Mouse (Mus musculus) neutrophil, adult 5-6 weeks (primary cell): ENCODE data around the gene Elfn2. TPM values are rescaled to one million over a fixed set of nuclear protein-coding genes. Genes with fewer than 3 reads are reported as not detected.

Experiments used
- ATAC-seq: fragments of 151-379, 151-347 bp; 2 replicates; pipeline ENCODE4 v1.8.0; 2017; ENCODE audit warnings: mild to moderate bottlenecking, moderate TSS enrichment; ENCODE audit not compliant: insufficient number of reproducible peaks, poor library complexity, low FRiP score, severe bottlenecking; ENCODE audit errors: extremely low read depth
- total RNA-seq: library from RNA; stranded (forward); fragments of 200-1000 nt; gene quantifications from 2 replicates; pipeline ENCODE4 v1.2.3, GENCODE M21; 2017

Gene Elfn2
- total RNA-seq, 1 experiment from 2014 or later, result not detected

DNA sequence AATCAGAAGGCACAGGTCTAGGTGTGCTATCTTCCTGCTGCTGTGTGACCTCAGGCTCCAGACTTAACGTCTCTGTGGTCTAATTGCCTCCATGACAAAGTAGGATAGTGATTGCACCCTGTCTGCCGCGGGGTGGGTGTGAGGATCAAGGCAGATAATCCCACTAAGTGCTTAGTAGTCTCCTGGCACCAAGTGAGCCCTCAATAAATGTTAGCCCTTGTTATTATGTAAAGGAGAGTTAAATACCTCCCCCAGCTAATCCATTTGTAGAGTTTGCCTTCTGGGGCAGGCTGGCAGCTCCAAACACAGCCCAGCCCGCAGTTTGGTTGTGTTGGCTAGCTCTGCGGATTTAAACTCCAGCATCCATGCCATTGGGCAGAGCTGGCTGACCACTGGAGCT, 22.8 kb downstream of the Elfn2 start:
- no peak for ATAC-seq

DNA sequence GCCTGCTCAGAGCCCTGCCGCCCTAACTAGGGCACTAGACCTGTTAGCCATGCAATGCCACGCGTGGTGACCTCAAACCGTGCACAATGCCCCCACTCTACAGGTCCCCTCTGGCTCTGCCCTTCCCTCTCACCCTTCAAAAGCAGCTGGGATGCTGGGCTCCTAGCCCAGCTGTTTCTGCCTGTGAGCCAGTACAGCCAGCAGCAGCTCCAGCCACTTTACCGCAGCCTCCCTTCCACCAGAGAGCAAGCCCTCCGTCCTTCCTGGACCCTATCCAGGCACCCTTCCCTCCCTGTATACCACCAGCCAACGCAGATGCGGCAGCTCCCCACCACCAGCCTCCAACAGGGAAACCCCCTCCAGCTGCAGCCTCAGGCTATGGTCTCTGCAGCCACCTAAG, 26.1 kb downstream of the Elfn2 start:
- ATAC-seq, result no peak

DNA sequence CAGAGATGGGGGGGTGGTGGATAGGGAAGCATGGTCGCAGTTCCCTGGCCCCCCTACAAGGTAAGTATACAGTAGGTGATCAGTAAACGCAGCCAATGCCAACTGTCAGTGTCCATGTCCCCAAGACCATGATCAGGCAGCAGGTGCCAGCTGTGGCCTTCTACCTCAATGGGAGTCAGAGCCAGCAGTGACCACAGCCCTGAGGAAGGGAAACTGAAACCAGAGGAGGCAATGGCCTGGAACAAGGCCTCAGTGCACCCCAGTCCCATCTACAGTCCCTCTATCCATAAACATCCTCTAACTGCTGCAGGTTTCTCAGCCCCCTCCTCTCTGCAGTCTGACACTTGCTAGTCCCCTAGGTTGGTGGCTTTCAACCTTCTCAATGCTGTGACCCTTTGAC, 27.9 kb downstream of the Elfn2 start:
- ATAC-seq, result peak; percentile 33; the same call in 1 of the 2 replicates

DNA sequence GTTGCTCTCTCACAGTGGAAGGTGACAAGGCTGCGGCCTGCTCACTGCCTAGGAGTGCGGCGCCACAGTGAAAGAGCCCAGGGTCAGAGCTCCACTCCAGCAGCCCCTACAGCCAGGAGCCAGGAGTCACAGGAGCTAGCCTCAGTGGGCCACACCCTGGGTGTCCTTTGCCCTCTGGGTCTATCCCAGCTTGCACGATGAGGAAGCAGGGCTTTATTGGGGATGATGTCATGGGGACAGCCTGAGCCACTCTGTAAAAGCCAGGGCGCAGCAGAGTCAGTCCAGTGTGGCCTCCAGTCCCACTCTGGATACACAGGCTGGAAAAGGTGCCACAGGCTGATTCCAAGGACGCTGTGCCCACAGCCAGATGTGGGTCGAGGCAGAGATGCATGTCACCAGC, 31.7 kb downstream of the Elfn2 start:
- no peak for ATAC-seq

DNA sequence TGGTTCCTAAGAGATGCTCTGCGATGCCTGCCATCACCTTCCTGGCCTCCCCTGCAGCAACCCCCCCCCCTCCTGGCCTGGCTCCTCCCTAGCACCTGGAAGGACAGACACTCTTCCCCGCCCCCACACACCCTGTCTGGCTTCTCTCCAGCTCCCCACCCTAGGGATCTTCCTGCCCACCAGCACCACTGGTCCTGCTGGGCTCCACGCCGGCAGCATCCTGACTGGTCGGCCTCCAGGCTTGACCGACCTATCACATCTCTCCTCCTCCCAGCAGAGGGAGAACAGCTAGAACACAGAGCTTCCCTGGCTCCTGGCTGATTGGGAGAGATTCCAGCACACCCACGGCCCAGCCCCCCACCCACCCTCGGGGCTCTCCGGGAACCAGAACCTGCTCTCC, 34.5 kb downstream of the Elfn2 start:
- no peak for ATAC-seq

DNA sequence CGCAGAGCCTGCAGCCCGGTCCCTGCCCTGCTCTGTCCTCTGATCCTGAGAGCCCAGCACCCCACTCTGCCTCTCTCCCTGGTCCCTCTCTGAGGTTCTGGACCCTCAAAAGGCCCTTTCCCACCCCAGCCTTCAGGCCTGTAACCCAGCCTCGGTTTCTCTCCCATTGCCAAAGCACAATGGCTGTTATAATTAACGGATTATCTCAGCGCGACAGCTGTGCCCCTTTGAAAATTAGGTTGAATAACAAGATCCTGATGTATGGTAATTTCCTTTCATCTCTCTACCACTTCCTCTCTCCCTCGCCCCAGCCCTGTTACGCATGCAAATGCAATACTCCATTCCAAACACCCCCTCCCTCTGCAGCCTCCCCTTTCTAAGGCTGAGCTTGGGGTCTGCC, 35.1 kb downstream of the Elfn2 start:
- ATAC-seq, result no peak

DNA sequence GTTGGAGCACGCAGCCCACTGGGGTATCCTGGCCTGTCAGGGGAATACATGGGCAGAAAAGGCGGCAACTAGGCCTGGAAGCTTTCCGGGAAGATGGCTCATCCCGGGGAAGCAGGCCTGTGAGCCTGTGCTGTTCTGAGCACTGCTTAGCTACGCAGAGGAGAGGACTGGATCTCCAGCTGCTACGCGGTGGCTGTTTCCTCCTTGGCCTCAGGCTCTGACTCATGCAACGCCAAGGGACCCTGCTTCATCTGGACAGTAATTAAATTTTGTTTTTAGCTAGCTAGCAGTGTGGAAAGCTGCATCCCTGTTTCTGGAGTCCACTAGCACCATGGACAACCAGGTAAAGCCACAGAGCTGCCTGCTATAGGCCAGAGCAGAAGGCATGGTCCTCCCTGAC, 36.8 kb downstream of the Elfn2 start:
- no peak for ATAC-seq

DNA sequence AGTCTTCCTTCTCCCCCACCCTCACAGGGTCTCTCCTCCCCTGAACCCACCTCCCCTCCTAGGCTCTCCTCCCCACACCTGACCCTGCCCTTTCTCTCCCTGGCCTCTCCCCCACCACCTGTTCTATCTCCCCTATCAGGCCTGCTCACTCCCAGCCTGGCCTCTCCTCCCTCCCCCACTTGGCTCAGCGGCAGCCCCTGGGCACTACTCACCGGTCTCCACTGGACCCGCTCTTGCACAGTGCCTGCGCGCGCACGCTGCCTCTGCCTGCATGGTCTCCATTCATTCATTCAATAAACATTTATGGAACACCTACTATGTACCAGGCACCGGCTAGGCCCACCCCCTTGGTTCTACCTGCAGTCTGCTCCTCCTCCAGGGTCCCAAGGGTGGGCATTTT, 37.3 kb downstream of the Elfn2 start:
- ATAC-seq, result no peak

DNA sequence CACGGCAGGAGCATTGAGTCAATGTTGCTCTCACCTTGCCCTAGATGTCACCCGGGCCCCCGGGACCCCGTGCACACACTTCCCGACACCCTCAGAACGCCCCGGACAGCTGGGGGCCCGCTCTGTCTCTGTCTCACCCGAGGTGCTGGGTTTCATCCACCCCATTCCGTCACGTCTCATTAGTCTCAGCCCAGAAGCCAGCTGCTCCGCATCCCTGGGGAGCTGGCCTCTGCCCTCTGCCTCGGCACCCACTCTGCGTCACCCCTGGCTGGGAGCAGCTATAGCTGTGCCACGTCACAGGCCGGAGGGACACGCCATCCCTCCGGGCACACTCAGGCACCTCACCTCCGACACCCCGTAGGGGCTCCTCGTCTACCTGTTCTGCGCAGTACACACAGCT, 38.3 kb downstream of the Elfn2 start:
- ATAC-seq, result no peak

DNA sequence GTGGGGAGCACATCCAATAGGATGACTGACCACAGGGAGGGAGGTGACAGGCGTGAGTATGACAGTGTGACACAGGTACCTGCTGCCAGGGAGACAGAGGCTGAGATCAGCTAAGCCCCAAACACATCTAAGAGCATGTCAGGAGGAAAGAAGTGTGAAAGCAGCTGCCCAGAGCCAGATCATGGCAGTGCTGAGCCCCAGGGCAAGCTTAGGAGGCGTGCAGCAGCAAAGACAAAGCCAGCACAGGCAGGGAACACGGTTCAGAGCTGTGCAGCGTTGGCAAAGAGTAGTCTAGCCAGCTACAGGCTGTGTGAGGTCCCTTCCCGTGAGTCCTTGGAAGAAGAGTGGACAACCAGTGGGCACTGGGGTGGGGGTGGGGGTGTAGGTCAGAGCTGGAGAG, 40.9 kb downstream of the Elfn2 start:
- no peak for ATAC-seq

DNA sequence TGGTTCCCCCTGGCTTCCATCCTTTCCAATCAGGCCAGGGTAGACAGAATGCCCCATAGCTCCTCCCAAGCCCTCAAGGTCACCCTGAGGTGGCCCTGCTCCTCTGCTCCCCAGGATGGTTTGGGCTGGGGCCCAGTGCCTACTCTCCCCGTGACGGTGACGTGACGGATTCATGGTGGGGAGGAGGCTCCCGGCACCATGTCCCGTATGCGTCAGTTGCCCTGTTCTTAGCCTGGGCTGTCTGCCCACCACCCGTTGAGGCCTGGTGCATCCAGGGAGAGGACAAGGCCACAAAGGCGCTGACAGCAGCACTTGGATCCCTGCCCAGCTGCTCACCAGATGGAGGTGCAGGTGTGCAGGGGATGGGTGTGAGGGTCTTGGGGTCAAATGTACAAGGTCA, 41.6 kb downstream of the Elfn2 start:
- no peak for ATAC-seq

DNA sequence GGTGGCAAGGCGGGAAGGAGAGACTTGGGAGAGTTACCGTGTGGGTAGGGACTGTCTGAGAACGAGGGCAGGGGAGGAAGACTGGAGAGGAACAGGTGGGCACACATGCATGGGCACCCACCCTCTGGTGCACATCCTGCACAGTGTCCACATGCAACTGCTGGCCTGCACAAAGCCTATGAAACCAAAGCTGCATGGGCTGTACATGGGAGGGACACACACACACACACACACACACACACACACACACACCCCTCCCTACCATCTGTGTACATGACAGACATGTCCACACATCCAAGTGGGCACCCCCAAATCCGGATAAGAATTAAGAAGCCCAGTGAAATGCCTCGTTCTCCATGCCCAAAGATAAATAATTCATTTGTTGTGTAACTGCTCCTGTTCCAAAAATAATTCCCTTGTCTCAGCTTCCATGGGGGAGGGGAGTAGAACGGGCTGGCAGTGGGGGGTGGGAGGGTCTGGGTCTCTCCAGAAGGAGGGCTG, 43.6 kb downstream of the Elfn2 start:
- ATAC-seq, result no peak

DNA sequence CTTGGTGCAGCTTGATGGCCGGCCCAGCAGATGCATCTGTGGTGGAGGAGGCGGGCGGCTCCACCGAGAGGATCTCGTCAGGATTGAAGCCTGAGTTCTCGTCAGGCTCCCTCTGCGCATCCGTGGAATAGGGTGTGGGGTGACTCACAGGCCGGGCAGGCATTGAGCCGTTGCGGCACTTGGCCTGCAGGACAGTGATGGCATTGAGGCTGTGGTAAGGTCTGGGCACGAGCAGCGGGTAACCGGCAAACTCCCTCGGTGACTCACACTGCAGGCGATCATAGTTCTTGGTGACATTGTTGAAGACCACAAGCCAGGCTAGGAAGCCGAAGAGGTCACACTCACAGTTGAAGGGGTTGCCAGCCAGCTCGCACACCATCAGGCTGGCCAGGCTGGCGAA, 45.1 kb downstream of the Elfn2 start:
- ATAC-seq, result no peak

DNA sequence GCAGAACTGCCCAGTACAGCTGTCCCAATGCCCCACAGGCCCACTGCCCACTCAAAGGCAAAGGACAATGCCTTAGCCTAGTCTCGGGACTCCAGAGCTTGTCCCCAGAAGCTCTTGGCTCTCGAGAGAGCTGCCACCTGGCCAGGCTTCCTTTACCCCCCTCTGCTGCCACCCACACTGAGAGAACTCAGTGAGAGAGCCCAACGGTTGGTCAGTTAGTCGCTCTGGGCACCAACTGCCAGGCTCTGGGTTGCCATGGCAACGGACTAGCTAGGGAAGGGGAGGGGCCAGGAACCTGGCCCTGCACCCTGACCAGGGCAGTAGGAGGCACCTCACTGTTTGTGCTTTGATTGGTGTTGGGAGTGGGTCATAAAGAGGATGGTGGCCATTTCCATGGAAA, 48.2 kb downstream of the Elfn2 start:
- no peak for ATAC-seq

DNA sequence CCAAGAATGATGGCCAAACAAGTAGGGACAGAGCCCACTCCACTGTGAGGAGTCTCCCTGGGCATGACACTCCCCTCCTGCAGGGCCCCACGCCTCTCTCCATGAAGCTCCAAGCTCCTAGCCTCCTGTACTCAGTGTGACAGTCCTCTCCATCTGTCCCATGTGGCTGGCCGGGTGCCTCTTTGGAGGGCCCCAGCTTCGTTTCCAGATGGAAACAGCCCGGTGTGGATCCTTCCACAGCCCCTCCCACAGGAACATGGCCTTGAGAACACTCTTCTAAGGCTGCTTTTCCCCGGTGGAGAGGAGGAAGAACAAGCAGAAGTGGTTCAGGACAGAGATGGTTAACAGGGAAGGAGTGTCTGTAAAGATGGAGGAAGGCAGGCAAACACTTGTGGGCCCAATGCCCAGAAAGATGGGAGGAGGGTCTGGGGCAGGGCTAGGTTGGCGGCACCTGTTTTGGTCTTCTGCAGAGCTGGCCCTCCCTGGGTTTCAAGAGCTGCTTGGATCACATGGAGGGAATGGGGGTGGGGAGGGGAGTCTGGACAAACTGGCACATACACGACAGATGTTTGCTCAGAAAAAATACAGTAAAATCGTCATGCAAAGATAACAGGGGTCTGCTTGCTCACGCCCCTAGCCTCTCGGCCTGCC, 49.2 kb downstream of the Elfn2 start:
- no peak for ATAC-seq

DNA sequence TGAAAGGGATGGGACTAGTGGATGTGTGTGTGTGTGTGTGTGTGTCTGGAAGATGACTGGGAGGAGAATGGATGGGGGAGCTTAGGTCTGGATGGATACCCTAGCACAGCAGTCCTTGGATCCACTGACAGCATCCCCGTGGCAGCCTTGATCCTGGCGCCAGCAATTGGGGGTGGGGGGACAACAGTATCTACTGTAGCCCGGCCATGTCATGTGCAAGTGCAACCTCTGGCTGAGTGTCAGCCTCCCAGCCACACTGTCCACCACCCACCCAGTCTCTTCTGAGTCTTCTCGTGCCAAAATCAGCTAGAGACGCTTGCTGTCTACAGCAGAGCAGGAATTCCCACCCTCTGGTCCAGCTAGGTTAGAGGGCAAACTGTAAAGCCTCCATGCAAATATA, 54.3 kb downstream of the Elfn2 start:
- ATAC-seq, result no peak

DNA sequence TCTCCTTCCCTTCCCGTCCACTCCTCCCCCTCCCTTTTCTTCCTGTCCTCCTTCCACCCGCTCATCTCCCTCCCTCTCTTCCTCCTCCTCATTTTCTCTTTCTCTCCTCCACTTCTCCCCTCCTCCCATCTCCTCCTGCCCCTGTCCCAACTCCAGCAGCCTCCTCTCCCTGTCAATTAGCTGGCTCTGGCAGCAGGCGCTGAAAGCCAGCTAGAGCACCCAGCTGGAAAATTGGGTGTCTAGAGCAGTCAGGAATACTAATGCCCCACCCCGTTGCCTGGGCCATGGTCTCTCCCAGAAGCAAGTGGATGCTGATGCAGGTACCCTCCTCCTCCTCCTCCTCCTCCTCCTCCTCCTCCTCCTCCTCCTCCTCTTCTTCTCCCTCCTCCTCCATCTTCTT, 67.4 kb downstream of the Elfn2 start:
- no peak for ATAC-seq

DNA sequence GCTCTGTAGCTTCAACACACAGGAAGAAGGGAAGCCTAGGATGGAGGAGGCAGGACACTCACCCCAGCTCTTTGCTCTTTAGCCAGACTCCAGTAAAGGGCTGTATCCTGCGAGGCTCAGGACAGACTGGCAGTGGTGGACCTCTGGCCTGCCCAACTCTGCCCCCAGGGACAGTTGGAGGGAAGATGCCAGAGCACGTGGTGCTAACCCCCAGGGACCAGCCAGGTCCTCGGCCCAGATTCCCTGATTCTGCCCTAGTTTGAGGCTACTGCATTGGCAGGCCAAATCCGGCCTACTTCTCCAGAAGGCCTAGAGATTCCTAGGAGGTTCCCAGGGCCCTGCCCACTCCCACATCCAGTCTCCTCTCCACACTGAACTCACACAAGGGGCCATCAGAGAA, 70.8 kb downstream of the Elfn2 start:
- ATAC-seq, result no peak

DNA sequence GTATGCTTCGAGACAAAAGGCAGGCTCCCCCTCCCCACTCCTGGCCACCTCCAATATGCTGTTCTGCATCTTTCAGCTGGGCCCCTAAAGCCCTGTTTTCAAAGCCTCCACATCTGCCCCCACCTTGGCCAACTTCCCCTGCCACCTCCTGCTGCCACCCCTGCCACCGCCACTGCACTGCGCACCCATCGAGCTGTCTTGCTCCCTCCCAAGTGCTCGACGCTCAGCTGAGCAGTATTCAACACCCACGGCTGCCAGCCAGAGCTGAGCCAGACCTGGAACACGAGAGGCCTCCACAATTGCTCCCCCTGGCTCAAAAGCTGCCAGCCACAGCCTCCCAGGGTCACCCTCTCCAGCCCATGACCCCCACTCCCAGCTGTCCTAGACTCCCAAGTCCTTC, 74.0 kb downstream of the Elfn2 start:
- ATAC-seq, result no peak

DNA sequence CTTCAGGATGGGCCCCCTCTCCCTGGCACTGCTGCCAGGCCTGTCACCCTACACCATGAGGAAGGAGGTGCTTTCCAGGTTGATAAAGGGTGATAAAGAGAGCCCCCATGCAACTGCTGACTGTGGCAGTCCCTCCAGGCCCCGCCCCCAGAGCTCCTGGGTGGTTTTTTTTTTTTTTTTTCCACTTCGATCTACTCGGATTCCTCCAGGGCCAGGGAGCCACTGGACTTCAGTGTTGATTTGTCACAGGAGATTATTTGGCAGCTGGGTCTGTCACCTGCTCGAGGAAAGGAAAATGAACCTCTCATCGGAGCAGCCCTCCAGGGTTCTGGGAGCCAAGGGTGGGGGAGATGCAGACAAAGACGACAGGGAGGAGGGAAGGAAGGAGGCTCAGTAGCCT, 74.9 kb downstream of the Elfn2 start:
- ATAC-seq, result no peak

DNA sequence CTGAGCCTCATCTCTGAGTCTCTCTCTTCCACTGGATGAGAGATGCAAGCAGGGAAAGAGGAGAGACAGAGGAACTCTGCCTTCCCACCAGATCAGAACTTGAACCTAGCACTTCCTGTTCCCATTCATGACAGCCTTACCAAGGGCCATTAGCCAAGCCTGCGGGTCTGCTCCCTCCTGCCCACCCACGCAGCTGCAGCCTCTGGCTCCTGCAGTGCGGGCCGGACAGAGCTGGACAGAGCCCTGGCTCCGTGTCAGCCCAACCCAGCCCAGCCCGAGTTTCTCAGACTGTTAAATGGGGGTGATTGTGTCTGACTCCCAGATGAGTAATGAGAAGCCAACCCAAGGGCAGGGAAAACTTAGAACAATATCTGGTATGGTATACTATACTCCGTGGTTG, 83.3 kb downstream of the Elfn2 start:
- no peak for ATAC-seq
